Mouse (Mus musculus): ENCODE data around the gene Rnf151.

DNA sequence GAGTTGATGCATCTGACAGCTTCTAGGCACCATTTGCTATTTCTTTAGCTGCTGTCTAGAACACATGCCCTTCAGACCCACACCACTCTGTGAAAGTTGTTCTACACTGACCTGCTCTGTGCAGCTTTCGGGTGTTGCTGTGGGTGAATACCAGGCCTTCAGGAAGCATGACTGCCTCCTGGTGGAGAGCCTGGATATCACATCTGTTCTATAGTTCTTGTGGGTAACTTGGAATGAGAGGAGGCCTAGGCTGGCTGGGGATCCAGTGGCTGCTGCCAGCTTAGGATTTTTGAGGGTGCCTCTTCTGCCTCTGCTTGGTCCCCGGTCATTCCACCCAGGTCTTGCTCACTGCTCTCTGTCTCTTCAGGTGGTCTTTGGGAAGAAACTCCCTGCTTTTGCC is 41.7 kb downstream of the Rnf151 start:
- TF ChIP-seq CTCF (IDR thresholded peaks at IDR 0.05) (peak; percentile 87), POLR2A (IDR thresholded peaks at IDR 0.05; ENCODE audit: insufficient read depth, low read depth, low read length) (no peak), EP300 (IDR thresholded peaks at IDR 0.05; ENCODE audit: insufficient read depth, low read depth, low read length) (no peak)
